Mouse (Mus musculus) CD4-positive, CD25-positive, alpha-beta regulatory T cell, adult 2 months (primary cell): ENCODE results near the gene Sgip1.

Source experiments
- DNase-seq: peaks from one replicate; pipeline ENCODE4 v3.0.0-alpha.2; 2012; ENCODE audit warnings: low read depth, low spot score

The Sgip1 gene

DNA sequence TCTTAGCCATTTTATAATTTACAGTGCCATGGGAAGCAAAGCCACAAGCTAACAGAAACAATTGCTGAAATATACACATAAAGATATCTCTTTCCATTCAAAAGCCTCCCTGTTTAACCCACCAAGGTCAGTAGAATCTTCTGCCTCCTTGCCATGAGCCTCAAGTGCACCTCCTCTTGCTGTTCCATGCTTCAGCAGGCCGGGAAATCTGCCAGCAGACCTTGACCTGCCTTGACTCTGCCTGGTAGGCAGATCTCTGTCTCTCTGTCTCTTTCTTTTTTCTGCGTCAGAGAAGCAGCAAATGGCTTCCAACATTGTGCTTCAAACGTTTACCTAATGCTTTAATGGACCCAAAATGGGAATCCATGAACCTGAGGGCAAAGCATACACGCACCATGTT lies 157.9 kb downstream of the Sgip1 start:
- DNase-seq = no peak

DNA sequence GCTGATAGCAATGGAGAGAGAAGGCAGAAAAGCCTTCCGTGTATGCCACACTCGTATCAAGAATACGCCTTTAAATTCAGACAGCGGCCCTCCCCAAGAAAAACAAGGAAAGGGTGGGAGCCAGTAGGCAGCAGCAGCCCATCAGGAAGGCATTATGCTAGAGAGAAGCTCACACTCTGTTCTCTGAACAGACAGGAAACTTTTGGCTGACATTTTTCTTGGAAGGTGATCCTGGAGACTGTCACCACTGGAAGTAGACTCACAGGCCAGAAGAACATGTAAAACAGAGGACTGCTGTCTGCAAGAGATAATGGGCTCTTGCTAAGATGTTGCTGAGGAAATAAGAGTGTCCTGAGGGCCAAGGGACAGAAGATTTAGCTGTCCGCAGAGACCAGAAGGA lies 158.6 kb downstream of the Sgip1 start:
- DNase-seq = no peak

DNA sequence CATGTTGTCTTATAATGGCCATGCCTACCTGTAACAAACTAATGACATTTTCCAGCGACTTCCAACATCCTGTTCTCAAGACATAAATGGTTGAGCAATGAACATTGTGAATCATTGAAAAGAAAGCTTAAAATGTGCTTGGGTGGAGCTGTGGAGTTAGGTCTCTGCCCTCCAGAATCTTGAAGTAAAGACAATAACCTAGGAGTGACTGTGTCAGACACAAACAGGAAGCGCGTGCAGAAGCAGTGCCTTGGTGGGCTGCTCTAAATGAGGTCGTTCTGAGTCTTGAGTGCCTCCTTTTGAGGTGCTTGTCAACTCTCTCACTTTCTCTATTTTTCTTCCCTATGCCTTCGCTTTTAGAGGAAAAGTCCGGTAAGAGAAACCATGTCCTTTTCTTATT lies 159.1 kb downstream of the Sgip1 start:
- no peak for DNase-seq

DNA sequence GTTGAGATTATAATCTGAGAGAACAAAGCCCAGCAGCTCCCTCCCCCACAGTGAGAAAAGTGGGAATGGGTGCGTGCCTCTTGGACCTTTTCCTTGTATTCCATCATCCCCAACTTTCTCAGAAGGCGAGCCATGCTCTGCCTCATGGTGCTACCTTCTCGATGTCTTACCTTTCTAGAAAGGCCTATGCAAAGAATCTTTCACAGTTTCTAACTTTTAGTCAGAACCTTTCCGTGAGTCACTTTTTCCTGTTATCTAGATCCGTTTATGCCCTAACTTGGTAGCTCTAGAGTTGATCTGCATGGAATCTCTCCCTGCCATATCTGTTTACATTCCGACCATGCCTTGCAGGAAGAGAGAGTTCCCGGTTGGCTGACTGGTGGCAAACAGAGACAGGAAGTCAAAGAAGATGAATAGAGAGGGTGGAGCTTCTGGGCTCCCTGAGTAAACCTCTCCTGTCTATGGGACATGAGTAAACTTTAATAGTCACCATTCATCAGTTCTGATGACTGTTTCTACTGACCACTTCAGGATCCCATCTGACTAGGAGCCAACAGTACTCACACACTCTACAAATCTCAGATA lies 166.8 kb downstream of the Sgip1 start:
- peak; percentile 20 for DNase-seq

DNA sequence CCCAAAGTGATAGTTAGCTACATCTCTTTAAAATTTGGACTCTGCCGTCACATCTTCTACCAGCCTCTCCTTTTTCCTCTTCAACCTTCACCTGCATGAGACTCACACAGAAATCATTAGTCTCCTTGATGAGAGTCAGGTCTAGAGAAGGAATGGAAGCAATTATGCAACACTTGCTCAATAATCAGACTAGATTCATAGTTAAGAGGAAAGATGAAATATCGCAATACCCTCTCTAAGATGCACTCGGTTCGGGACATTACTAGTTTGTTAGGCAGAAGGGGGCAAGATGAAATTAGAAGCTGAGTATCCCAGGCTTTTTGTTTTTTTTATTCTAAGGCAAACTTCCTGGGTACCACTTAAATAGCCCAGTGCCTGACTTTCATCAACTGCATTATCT lies 169.1 kb downstream of the Sgip1 start:
- no peak for DNase-seq

DNA sequence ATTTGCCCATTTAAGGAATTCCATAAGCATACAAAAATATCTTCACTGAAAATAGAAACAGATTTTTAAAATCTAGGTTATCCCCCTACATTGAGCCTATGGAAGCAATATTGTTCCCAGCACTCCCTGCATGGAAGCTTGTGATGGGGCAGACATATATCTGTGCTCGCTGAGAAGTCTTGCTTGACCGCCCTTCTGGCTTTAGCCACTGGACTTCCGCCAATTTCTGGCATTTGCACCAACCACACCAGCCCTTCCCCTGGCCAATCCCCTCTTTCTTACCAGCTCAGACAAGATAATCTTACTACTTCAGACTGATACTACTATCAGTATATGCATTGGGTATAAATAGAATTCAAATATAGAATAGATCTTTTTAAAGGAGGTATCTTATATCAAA lies 172.1 kb downstream of the Sgip1 start:
- no peak for DNase-seq

DNA sequence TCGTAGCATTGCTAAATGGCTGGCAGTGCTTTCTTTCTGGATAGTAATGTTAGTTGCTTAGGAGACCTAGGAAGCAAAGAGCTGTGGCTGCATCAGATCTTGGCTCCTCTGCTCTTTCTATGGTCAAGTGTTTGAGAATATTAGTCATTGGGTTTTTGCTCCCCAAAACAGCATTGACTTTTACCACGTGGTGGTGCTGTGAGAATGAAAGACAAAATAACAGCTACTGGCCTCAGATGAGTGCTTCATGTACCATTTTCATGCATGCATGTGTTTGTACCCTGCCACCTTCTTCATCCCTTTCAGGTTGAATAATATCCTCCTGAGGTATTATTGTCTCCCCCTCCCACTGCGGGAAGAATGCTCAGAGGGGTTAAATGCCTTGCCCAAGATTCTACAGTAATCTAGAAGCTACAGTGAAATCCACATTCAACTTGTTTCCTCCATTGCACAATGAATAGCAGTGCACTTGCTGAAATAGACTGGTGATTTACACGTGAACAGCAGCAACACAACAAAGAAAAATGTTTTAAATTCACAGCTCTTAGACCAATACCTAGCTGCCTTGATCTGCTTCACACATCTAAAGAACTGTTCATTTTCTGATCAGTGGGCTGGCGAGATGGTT lies 172.7 kb downstream of the Sgip1 start:
- DNase-seq = peak; percentile 22

DNA sequence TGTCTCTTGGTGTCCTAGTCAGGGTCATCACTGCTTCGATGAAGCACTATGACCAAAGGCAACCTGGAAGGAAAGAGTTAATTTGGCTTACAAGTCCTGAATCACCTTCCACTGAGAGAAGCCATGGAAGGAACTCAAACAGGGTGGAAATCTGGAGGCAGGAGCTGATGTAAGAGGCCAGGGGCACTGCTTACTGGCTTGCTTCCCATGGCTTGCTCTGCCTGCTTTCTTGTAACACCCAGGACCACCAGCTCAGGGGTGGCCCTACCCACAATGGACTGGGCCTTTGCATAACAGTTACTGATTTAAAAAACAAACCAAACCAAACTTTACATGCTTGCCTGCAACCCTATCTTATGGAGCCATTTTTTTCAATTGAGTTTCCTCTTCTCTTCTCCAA lies 177.1 kb downstream of the Sgip1 start:
- DNase-seq = no peak

DNA sequence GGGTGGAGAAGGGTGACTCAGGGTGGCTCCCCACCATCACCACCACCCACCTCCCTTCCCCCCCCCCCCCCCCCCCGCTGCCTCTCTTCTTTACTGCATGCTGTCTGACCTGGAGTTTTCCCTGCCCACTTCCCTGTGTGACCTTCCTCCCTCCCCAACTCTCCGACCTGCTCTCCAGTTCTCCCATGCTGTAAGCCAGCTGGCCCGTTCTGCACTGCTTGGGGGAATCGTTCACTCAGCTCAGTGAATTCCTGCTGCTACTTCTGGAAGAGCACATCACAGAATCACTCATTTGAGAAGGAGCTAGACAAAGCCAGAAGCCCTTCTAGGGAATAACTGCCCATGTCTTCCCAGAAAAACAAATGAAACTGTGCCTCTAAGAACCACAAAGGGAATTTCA lies 188.4 kb downstream of the Sgip1 start:
- no peak for DNase-seq

DNA sequence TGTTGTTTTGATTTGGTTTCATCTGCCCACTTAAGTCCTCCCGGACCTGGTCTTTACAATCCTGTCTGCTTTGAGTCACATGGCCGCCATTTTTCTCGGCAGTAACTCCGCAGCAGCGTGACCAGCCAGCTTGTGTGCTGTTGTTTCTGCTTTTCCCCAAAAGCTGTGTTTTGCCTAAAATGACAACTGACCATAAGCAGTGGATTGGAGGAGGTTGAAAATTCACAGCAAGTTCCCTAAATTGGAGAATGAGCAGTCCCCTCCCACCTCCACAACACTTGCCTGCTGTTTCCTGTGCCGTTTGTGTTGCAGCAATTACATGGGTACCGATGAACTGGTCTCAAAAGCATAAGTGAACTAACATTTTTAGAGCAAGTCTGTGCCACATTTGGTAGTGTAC lies 189.6 kb downstream of the Sgip1 start:
- DNase-seq = peak; percentile 23

DNA sequence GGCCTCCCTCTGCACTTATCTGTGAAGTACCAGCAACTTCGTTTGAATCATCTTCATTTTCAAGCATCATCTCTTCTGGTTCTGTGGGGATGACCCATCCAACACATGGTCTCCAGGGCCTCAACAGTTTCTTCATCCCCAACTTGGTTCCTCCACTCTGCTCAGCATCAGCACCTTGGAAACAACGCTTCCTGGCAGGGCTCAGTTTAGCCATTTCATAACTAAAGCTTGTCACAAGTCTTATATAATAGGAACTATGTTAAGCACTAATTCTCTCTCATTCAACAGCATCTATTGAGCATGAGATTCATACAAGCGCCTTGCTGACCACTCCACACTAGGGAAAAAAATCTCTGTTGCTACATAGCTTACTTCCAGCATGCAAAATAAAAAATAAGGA lies 199.2 kb downstream of the Sgip1 start:
- no peak for DNase-seq

DNA sequence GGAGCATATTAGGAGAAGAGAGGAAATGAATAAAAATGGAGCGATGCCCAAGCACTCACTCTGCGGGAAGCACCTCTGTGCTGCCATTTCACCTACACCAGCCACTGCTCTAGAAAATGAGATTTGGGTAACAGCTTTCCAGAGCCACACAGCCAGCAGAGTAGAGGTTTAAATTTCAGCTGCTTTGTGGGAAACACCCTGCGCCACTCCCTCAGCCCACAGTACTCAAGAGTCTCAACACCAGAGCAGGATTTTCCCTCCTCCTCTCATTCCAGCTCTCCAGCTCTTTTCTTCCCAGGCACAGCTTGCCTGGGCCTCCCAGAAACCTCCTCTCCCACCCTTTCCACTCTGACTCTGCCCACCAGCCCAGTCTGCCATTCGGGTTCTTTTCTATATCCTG lies 199.6 kb downstream of the Sgip1 start:
- no peak for DNase-seq

DNA sequence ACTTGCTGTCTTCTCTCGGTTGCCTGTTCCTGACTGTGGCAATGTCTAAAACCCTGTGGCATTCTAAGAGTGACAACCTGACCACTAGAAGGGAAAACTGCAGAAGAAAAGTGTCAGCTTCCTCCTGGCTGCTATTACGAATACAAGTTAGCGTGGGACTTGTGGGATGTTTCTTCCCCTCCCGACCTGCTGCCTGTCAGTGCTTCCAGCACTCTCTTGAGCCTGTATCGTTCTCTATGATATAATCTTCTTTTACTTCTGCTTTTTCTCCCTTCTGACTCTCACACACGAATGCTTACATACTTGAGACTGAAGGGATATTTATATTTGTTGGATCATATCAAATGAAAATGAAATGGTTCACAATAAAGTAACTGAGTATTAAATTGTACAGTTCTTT lies 203.2 kb downstream of the Sgip1 start:
- no peak for DNase-seq

DNA sequence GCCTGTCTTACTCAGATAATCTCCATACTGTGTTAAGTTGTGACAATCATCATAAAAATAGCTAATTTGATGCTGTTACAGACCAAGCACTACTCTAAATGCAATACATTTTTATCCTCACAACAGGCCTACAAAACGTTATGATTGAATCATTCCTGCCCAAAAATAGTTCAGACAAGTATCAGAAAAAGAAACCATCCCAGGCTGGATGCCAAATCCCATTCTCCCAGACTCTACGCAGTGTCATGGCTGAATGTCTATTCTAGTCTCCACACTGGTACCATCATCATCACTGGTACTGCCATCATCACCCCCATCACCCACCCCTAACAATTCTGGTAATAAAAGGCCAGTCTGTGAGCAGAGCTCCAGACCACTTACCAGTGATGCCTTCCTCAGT lies 211.4 kb downstream of the Sgip1 start:
- DNase-seq = no peak

DNA sequence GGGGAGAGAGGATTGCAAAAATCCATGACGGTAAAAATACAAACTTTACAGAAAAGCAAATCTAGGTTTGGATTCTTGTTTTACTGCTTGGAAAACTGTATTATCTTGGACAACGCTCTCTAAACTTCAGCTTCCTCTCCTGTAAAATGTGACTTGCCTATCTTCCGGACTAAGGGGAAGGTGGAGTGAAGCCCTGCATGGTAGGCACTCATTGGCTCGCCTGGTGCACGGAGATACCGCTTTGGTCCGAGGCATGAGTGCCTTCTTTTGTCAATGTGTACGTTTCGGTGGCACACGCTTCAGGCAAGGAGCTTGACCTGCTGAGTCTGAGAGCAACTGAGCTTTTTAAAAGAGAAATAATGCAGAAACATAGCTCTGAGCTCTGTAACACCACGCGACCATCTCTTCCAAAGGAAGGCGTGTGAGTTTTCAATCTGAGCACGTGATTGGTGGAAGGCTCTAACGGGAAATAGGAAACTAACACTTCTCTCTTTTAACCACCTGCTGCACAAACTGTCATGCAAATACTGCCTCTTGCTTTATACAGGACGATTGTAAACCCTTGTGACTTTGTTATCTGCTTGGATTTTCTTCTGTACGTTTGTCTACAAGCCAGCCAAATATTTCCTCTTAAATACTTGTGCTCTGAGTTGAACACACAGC lies 214.3 kb downstream of the Sgip1 start:
- DNase-seq = peak; percentile 38

DNA sequence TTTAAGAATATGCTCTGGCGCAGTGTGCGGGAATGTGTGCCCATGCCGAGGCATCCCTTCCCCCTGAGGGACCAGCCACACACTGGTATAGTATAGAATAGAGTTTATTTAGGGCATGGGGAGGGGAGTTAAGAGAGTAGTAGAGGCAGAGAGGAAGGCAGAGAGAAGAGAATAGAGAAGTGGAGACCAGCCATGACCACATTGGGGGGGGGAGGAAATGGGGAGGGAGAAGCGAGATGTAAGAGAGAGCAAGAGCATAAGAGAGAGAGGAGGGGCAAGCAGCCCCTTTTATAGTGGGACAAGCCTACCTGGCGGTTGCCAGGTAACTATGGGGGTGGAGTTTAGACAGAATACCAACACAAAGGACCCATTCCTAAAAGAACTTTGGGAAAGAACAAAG lies 218.3 kb downstream of the Sgip1 start:
- no peak for DNase-seq

DNA sequence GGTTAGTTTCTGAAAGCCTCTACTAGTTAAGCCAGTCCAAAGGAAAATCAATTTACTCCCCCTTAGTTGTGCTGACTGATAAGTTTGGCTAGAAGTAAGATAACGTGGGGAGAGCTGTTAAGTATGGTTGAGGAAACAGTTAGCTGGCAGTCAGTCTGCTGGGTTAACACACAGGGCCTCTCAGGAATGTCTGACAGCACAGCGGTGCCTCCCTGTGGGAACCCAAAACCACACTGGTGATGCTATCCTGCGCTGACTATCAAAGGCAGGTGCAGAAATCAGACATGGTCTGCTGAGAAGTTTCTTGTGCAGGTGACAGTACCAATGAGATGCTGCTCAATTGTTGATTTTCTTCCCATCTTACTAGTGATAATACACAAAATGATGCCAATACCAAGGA lies 223.1 kb downstream of the Sgip1 start:
- DNase-seq = no peak

DNA sequence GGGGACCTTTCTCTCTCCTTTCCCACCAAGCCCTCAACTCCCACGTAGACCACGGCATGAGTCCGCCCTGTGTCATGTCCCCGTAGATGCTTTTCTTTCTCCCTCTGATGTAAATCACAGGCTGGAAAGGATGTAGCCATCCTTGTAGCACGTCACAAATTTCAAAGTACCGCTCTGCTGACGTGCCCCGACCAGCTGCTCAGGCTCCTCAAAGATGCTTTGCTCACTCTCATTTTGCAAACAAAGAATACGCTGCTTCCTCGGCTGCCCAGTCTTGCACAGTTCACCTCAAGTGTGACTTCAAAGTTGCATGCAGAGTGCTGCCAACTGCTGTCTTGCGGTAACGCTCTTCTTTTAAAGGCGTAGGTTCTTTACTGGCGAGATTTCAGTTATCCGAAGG lies 226.7 kb downstream of the Sgip1 start:
- peak; percentile 42 for DNase-seq

DNA sequence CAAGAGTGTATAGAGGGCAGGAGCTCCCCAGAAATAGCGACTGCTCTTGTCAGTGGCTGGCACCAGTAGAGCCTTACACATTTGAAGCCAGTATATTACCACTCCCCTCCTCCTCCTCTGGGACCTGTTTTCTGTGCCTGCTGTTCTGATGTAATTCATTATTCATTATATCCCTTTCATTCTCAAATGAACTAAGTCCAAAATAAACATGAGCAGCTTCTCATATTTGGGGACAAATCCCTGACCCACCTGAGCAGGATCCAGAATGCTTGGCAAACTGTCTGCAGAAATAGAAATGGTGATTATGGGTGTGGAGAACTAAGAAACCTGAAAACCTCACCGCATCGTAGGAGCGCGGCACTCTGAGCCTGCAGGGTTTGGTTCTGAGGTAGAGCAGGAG lies 228.5 kb downstream of the Sgip1 start:
- no peak for DNase-seq

DNA sequence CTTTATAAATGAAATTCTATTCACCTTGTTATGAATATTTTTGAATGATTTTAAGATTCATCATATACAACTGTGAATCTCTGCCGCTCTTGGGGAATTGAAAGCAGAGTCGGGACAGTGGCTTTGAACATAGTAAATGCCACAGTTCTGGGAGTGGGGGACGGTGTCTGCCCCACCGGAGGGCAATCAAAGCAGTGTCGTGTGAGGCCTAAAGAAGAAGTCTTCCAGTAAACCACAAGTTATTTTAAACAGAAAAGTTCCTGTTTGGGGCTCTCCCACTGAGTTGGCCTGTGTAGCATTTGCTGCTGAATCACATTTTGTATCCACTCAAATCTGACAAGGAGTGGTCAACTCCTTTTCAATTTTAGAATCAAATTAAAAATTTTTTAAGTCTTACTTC lies 230.1 kb downstream of the Sgip1 start:
- DNase-seq = no peak

DNA sequence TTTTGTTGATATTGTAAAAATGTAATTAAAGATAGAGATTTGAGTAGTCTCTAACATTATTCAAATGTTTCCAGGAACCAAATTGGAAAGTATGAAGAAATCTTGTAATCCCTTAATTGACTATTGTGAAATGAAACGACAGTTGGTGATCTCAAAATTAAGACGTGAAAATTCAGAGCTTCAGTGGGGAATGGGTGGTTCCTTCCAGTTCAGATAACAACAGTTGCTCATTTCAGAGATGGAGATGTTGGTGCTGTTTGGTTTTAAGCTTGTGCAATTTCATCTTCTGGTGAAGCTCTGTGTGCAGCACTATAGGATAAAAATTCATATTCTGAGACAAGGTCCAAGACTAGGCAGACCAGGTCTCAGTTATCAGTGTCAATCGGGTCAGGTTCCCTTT lies 231.0 kb downstream of the Sgip1 start:
- no peak for DNase-seq

DNA sequence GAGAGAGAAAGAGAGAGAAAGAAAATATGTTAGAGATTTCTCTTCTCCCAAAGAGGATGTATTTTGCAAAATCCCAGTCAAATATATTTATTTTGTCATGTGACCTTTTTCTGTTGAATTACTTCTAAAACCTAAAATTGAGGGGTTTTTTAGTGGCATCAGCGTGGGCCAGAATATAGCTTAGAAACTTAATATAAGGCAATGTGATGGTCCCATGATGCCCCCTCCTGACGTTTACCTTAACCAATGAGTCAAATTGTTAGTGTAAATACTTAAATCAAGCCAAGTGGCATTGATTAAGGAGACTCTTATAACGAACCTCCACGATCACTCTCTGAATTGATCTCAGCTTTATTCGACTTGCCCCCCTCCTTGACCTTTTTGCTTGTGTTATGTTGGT lies 233.1 kb downstream of the Sgip1 start:
- no peak for DNase-seq
